14 mouse cellular contexts compared by ENCODE assay signal in genomic region chr11:84628111-84628510, GRCm38 (mm10).
DNase-seq lines count a peak whose midpoint lies in the region; ATAC-seq and TF ChIP-seq lines count a peak whose summit lies in the region.
"Had no signal": no experiment of that assay in that cellular context is flagged by ENCODE, and none has a peak within 500 bp of the region (broad histone marks: within the 10 kb centered on the region; RNA-seq: fewer than 3 reads in every experiment).

No protein-coding gene starts in this region.

- intact Hi-C loops in left cerebral cortex, postnatal 14 days (cut with DNase I) = no loop called here

- no peaks in the 10 kb centered on the region for H3K36me3 ChIP-seq in forebrain, postnatal 0 days (ENCODE audit: insufficient read depth)
- H3K36me3 ChIP-seq in heart, embryonic 11.5 days (ENCODE audit: control insufficient read depth, insufficient read depth, low read length) = no peaks in the 10 kb centered on the region
- H3K36me3 ChIP-seq: limb, embryonic 10.5 days; midbrain, embryonic 12.5 days had no signal

- ATAC-seq in cerebellum, adult (ENCODE audit: insufficient number of reproducible peaks, low FRiP score, low TSS enrichment) = peak; percentile 65; the same call in 1 of the 2 replicates
- peak; percentile 43 for ATAC-seq in forebrain, postnatal 0 days
- no peak for ATAC-seq in heart, embryonic 11.5 days (replicated peaks; ENCODE audit: insufficient number of reproducible peaks, low FRiP score, low TSS enrichment)
- ATAC-seq: activated CD4-positive, CD25-positive, alpha-beta regulatory T cell, adult 4 months had no signal

- no peak overlapping the region for H3K27ac ChIP-seq in forebrain, postnatal 0 days (ENCODE audit: low read depth, low read length)
- no peak overlapping the region for H3K27ac ChIP-seq in heart, embryonic 11.5 days (ENCODE audit: low read depth, low read length)
- H3K27ac ChIP-seq: limb, embryonic 10.5 days; midbrain, embryonic 12.5 days had no signal

- H3K4me1 ChIP-seq in forebrain, postnatal 0 days (ENCODE audit: insufficient read depth) = no peaks in the 10 kb centered on the region
- H3K4me1 ChIP-seq in heart, embryonic 11.5 days (ENCODE audit: control insufficient read depth, insufficient read depth, low read length) = no peaks in the 10 kb centered on the region

- H3K9ac ChIP-seq in forebrain, postnatal 0 days = no peak overlapping the region
- no peak overlapping the region for H3K9ac ChIP-seq in heart, embryonic 11.5 days (ENCODE audit: low read depth, low read length)
- H3K9ac ChIP-seq: lung, embryonic 14.5 days; midbrain, embryonic 12.5 days had no signal

- no peaks in the 10 kb centered on the region for H3K9me3 ChIP-seq in forebrain, postnatal 0 days (ENCODE audit: low read length)
- no peaks in the 10 kb centered on the region for H3K9me3 ChIP-seq in heart, embryonic 11.5 days (replicated peaks; ENCODE audit: control insufficient read depth, low read length)
- H3K9me3 ChIP-seq: limb, embryonic 10.5 days; midbrain, embryonic 12.5 days had no signal

- no peaks in the 10 kb centered on the region for H3K27me3 ChIP-seq in forebrain, postnatal 0 days (ENCODE audit: insufficient read depth, low read length)
- H3K27me3 ChIP-seq in heart, embryonic 11.5 days (ENCODE audit: control insufficient read depth, insufficient read depth, low read length) = 0 out of 2 replicates have a peak, but pooled peaks cover 2% of the 10 kb centered on the region

- H3K4me2 ChIP-seq in forebrain, postnatal 0 days (ENCODE audit: low read depth) = no peak overlapping the region
- H3K4me2 ChIP-seq in heart, embryonic 11.5 days = no peak overlapping the region
- H3K4me2 ChIP-seq: lung, embryonic 14.5 days; midbrain, embryonic 12.5 days had no signal

- peak; percentile 11 for DNase-seq in adrenal gland, postnatal 25 days
- DNase-seq in adrenal gland, adult (ENCODE audit: inconsistent age in 2 of 2, low spot score in 1 of 2) = no peak
- DNase-seq in left cerebral cortex, postnatal 14 days (ENCODE audit: low spot score in 2 of 2) = peak; percentile 25 to 26
- DNase-seq in left cerebral cortex, adult 18-20 months (ENCODE audit: low spot score in 2 of 2) = no peak
- DNase-seq in forebrain, postnatal 0 days = peak; percentile 49
- DNase-seq in thymus, postnatal 0 days (ENCODE audit: low spot score) = no peak
- DNase-seq: lung, embryonic 14.5 days; thymus, postnatal 36 days had no signal

- no peak overlapping the region for H3K4me3 ChIP-seq in forebrain, postnatal 0 days (ENCODE audit: low read depth, low read length)
- H3K4me3 ChIP-seq in heart, embryonic 11.5 days (ENCODE audit: low read depth, low read length) = no peak overlapping the region
- H3K4me3 ChIP-seq: erythroblast, embryonic 14.5 days; limb, embryonic 10.5 days; midbrain, embryonic 12.5 days had no signal

- 17% methylated on average over 2 of the region's 2 CpGs for WGBS in forebrain, postnatal 0 days
- 73% methylated on average over 2 of the region's 2 CpGs for WGBS in heart, embryonic 11.5 days (ENCODE audit: insufficient replicate concordance)

- no peak for TF ChIP-seq CTCF in forebrain, postnatal 0 days (IDR thresholded peaks at IDR 0.05; ENCODE audit: low read depth)

Comparison
In these comparisons a context has a peak if more than half of its experiments do, and no peak if none do; other contexts are left out.
1. DNase-seq: peak in adrenal gland, postnatal 25 days (single experiment), left cerebral cortex, postnatal 14 days (2 of 2) and forebrain, postnatal 0 days (single experiment); none in adrenal gland, adult (0 of 2), left cerebral cortex, adult 18-20 months (0 of 2) and thymus, postnatal 0 days (single experiment).